Mouse (Mus musculus) erythroblast, embryonic 14.5 days (primary cell): ENCODE data around the gene Slc22a8. TPM values are rescaled to one million over a fixed set of nuclear protein-coding genes. Genes with fewer than 3 reads are reported as not detected.
A peak's percentile ranks its signal among the peaks of the same experiment; 100 is the strongest.

Experiments used
- H3K27me3 ChIP-seq: 2 replicates; pipeline ENCODE4 v1.6.1; 2012; ENCODE audit warnings: inconsistent platforms; ENCODE audit not compliant: control insufficient read depth
- H3K36me3 ChIP-seq: 2 replicates; pipeline ENCODE4 v1.6.1; 2012; ENCODE audit warnings: mild to moderate bottlenecking, inconsistent platforms; ENCODE audit not compliant: control insufficient read depth
- H3K4me1 ChIP-seq: 2 replicates; pipeline ENCODE4 v1.6.1; 2012; ENCODE audit warnings: inconsistent platforms; ENCODE audit not compliant: control insufficient read depth
- H3K4me3 ChIP-seq: replicated peaks from 2 replicates; pipeline ENCODE3; 2012; ENCODE audit warnings: moderate library complexity, mild to moderate bottlenecking, inconsistent platforms
- H3K9me3 ChIP-seq: 2 replicates; pipeline ENCODE4 v1.6.1; 2012; ENCODE audit warnings: low read length, inconsistent platforms, mixed read lengths; ENCODE audit not compliant: control insufficient read depth
- GATA1 ChIP-seq: IDR thresholded peaks from 2 replicates; pipeline ENCODE4 v1.6.1; 2012; ENCODE audit warnings: low read length, inconsistent platforms, mixed read lengths
- TAL1 ChIP-seq: IDR thresholded peaks from 3 replicates; pipeline ENCODE4 v1.6.1; 2012; ENCODE audit warnings: low read length, inconsistent platforms, mixed read lengths
- polyA plus RNA-seq: library from polyadenylated mRNA; stranded (reverse); fragments of >175 nt; gene quantifications from 2 replicates; pipeline ENCODE4 v1.2.3, GENCODE M21; 2012

Slc22a8 gene
- polyA plus RNA-seq, 1 experiment, result not detected

- peaks cover 7% of the 10 kb centered on the region for H3K4me1 ChIP-seq
- peaks cover 22% of the 10 kb centered on the region for H3K27me3 ChIP-seq
- TF ChIP-seq TAL1 (no peak; the same call in 2 of the 3 replicates), GATA1 (no peak)
- no peaks in the 10 kb centered on the region for H3K36me3 ChIP-seq
- H3K9me3 ChIP-seq, result no peaks in the 10 kb centered on the region
- no peak overlapping the region for H3K4me3 ChIP-seq
Measured at GRCm38 (mm10) chr19:8592873-8593408, 1.9 kb downstream of the Slc22a8 start.

GRCm38 (mm10) chr19:8593833-8594232 lies 2.8 kb downstream of the Slc22a8 start:
- no peaks in the 10 kb centered on the region for H3K9me3 ChIP-seq
- TF ChIP-seq TAL1, result no peak
- TF ChIP-seq GATA1, result no peak
- H3K4me3 ChIP-seq, result no peak overlapping the region
- H3K36me3 ChIP-seq, result no peaks in the 10 kb centered on the region
- peaks cover 22% of the 10 kb centered on the region for H3K27me3 ChIP-seq
- peaks cover 2% of the 10 kb centered on the region for H3K4me1 ChIP-seq

GRCm38 (mm10) chr19:8594518-8594917 lies 3.5 kb downstream of the Slc22a8 start:
- Histone ChIP-seq H3K36me3 (no peaks in the 10 kb centered on the region), H3K4me1 (peaks cover 2% of the 10 kb centered on the region), H3K4me3 (no peak overlapping the region), H3K27me3 (peaks cover 28% of the 10 kb centered on the region), H3K9me3 (no peaks in the 10 kb centered on the region)
- TF ChIP-seq TAL1 (no peak), GATA1 (no peak)

- TF ChIP-seq TAL1, result no peak
- no peak for TF ChIP-seq GATA1
Measured at GRCm38 (mm10) chr19:8597269-8597668, 6.2 kb downstream of the Slc22a8 start.

GRCm38 (mm10) chr19:8599229-8599628 lies 8.2 kb downstream of the Slc22a8 start:
- peaks cover 32% of the 10 kb centered on the region for H3K27me3 ChIP-seq
- peaks cover 36% of the 10 kb centered on the region for H3K4me1 ChIP-seq
- TF ChIP-seq GATA1 (no peak), TAL1 (no peak)
- H3K9me3 ChIP-seq, result no peaks in the 10 kb centered on the region
- H3K4me3 ChIP-seq, result no peak overlapping the region
- no peaks in the 10 kb centered on the region for H3K36me3 ChIP-seq

More at GRCm38 (mm10) chr19:8597269-8597668, 6.2 kb downstream of the Slc22a8 start:
- Histone ChIP-seq H3K27me3 (peaks cover 35% of the 10 kb centered on the region), H3K9me3 (no peaks in the 10 kb centered on the region), H3K36me3 (no peaks in the 10 kb centered on the region), H3K4me3 (no peak overlapping the region), H3K4me1 (peaks cover 19% of the 10 kb centered on the region)

- no peak overlapping the region for H3K4me3 ChIP-seq
- peaks cover 3% of the 10 kb centered on the region; the same call in 1 of the 2 replicates for H3K36me3 ChIP-seq
- no peaks in the 10 kb centered on the region for H3K9me3 ChIP-seq
- peaks cover 20% of the 10 kb centered on the region for H3K27me3 ChIP-seq
- TF ChIP-seq GATA1, result no peak
- no peak for TF ChIP-seq TAL1
- peaks cover 57% of the 10 kb centered on the region for H3K4me1 ChIP-seq
Measured at GRCm38 (mm10) chr19:8601922-8602321, 10.9 kb downstream of the Slc22a8 start.

- peaks cover 57% of the 10 kb centered on the region for H3K4me1 ChIP-seq
- H3K27me3 ChIP-seq, result peaks cover 13% of the 10 kb centered on the region
Measured at GRCm38 (mm10) chr19:8602914-8603313, 11.9 kb downstream of the Slc22a8 start.

GRCm38 (mm10) chr19:8604536-8605240 lies 13.6 kb downstream of the Slc22a8 start:
- H3K9me3 ChIP-seq, result no peaks in the 10 kb centered on the region
- peaks cover 57% of the 10 kb centered on the region for H3K4me1 ChIP-seq
- H3K36me3 ChIP-seq, result peaks cover 3% of the 10 kb centered on the region; the same call in 1 of the 2 replicates
- H3K27me3 ChIP-seq, result peaks cover 6% of the 10 kb centered on the region
- TF ChIP-seq GATA1 (no peak), TAL1 (no peak)
- no peak overlapping the region for H3K4me3 ChIP-seq

More at GRCm38 (mm10) chr19:8602914-8603313, 11.9 kb downstream of the Slc22a8 start:
- peak; percentile 79 for TF ChIP-seq TAL1
- TF ChIP-seq GATA1, result peak; percentile 74
- Histone ChIP-seq H3K36me3 (peaks cover 3% of the 10 kb centered on the region; the same call in 1 of the 2 replicates), H3K9me3 (no peaks in the 10 kb centered on the region), H3K4me3 (no peak overlapping the region)

GRCm38 (mm10) chr19:8605241-8605558 lies 14.1 kb downstream of the Slc22a8 start:
- Histone ChIP-seq H3K4me1 (peaks cover 57% of the 10 kb centered on the region), H3K27me3 (peaks cover 6% of the 10 kb centered on the region), H3K9me3 (no peaks in the 10 kb centered on the region), H3K4me3 (no peak overlapping the region), H3K36me3 (peaks cover 3% of the 10 kb centered on the region; the same call in 1 of the 2 replicates)
- TF ChIP-seq TAL1, result no peak
- no peak for TF ChIP-seq GATA1
